Mouse (Mus musculus): ENCODE data around the gene Hdhd3.

The Hdhd3 gene

DNA sequence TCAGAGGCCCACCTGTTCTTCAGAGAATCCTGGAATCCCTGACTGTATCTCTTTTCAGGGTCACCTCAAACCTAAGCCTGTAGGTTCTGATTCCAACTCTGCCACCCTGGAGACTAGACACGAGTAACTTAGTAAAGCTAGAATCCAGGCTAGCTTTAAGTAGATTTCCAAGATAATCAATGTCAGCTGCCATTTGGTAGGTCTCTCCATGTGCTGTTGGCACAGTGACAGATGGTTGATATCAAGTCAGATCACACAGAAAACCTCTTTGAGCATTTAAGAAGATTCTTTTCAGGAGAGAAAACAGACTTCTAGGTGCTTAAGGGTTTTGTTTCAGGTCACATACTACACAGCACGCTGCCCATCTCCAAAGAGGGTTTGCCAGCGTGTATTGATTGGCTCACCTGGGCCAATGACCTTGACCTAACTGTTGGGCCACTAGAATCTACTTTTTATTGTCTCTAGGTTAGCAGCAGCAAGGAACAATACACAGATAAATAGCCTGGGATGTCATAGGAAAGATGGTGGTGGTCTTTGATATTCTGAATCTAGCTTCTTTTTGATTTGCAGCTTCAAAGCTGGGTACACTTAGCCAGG lies at the start of gene Hdhd3:
Gene Hdhd3, minus strand, starts transcription at position 94 of the 597 bp plus-strand sequence.
- no peak for DNase-seq (ENCODE audit: low read depth, low spot score)

DNA sequence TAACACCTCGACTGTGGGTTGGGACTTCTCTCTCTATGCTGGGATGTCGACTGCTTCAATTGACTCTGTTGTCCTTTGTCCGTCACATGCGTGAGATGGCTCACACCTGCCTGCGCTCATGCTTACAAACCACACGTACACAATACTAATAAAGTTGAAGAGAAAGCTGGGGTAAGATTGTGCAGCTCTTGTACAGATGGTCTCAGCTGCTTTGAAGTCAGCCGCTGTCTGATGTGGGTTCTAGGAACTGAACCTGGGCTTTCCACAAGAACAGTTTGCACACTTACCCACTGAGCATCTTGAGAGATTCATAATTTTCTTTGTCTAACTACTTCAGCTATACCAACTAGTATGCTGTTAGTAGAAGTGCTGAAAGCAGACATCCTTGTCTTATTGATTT lies 48.7 kb upstream of the Hdhd3 start:
- no peak for DNase-seq (ENCODE audit: low read depth, low spot score)

GRCm38 (mm10) chr4:62544801-62545200 lies 41.5 kb upstream of the Hdhd3 start:
- DNase-seq (ENCODE audit: low read depth, low spot score) = peak; percentile 42

- DNase-seq (ENCODE audit: low read depth, low spot score) = no peak
Observed at GRCm38 (mm10) chr4:62543782-62544181, 40.5 kb upstream of the Hdhd3 start.

DNA sequence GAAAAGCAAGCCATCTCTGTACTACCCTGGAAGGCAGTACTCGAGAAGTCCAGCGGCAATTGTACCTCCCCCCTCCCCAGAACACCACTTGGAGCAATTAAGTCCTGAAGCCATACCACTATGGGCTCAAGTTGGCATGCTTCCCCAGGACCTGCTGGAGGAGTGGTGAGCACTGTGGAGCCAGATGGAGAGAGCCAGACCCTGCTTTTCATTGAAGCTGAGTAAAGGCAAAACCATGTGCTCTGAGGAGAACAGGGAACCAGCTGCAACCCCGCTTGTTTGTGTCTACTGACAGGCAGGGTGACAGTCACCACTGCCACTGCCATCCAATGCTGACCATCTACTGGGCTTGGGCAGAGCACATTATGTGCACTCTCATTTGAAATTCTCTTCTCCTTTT lies 38.5 kb upstream of the Hdhd3 start:
- DNase-seq (ENCODE audit: low read depth, low spot score) = no peak

- no peak for DNase-seq (ENCODE audit: low read depth, low spot score)
Observed at GRCm38 (mm10) chr4:62533729-62534128, 30.5 kb upstream of the Hdhd3 start.

GRCm38 (mm10) chr4:62527655-62528054 lies 24.4 kb upstream of the Hdhd3 start:
- no peak for DNase-seq (ENCODE audit: low read depth, low spot score)

GRCm38 (mm10) chr4:62526256-62526655 lies 23.0 kb upstream of the Hdhd3 start:
- no peak for DNase-seq (ENCODE audit: low read depth, low spot score)

- no peak for DNase-seq (ENCODE audit: low read depth, low spot score)
Observed at GRCm38 (mm10) chr4:62525489-62525811, 22.2 kb upstream of the Hdhd3 start.

- peak; percentile 99 for DNase-seq (ENCODE audit: low read depth, low spot score)
Observed at GRCm38 (mm10) chr4:62524651-62525488, 21.6 kb upstream of the Hdhd3 start, which contains the start of the genes Pole3 and 4933430I17Rik. Pole3 (minus strand) TSS chr4:62525068. 4933430I17Rik (plus strand) TSS chr4:62525369.

DNA sequence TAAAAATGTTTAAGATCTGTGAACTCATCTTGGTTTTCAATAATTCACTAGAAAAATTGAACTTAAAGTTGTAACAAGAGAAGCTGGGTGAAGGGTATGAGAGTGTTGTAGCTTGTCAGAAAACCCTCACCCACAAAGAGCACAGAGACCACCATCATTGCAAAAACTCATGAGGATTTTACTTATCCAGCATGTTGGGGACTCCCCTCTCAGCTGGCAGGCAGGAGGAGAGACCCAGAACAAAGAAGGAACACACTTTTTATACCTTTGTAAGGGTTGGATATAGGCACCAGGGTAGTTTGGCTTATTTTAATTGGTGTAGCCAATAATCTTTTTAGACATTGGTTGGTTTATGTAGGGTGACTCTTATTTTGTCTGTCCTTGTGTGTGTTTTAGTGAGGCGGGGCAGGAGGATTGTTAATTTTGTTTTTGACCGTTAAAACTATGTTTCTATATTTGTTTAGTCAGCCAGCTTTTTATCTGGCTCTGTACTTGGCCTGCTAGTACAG lies 17.7 kb upstream of the Hdhd3 start:
- no peak for DNase-seq (ENCODE audit: low read depth, low spot score)

GRCm38 (mm10) chr4:62519849-62520233 lies 16.6 kb upstream of the Hdhd3 start, which contains the start of gene Alad:
Alad (minus strand) TSS chr4:62519918.
- peak; percentile 89 for DNase-seq (ENCODE audit: low read depth, low spot score)

GRCm38 (mm10) chr4:62519122-62519848 lies 16.0 kb upstream of the Hdhd3 start:
- peak; percentile 89 for DNase-seq (ENCODE audit: low read depth, low spot score)

DNA sequence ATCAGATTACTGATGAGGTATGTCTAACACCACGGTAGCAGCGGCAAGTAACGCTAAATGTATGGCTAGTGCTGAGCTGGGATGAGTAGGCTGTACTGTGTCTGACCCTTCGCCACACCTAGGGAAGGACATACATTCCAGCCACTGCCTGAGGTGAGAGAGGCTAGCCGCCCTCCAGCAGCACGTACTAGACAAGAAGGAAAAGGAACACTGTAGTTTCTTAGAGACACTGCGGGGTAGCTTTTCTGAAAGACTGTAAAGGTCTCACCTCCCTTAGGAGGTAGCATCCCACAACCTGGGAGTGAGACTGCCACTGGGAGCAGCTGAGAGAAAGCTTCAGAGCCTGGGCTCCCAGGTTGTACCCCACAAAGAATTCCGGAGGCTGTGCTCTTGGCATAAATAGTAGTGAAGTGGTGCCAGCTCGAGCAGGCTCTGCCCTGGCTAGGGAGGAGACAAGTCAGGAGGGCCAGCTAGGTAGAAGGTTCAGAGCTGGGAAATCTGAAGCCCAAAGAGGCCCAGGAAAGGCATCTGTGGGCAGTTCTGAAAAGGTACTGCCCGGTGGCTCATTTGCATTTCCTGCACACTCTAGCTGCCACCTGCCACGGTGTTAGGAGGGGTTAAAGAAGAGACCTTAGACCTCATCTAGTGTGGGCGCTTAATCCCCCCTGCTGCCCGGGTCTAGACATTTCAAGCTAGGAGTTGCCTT lies 15.3 kb upstream of the Hdhd3 start:
- peak; percentile 43 for DNase-seq (ENCODE audit: low read depth, low spot score)

- DNase-seq (ENCODE audit: low read depth, low spot score) = no peak
Observed at GRCm38 (mm10) chr4:62517538-62518415, 14.5 kb upstream of the Hdhd3 start.

DNA sequence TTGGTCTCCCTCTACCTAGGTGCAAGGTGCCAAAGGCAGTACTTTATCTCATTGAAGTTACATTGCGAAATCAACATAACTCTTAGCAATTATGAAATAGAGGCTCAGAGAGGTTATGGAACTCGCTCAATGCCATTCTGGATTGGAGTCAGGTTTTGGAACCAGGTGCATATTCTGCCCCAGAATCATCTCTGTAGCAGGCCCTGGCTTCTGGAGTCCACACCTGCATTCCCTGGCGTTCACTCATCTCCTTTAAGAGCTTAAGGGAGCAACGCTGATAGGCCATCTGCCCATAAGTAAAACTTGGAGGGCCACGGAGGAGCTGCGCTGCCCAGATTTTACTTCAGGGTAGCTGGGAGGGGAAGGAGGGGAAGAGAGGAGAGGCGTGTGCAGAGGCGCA lies 13.8 kb upstream of the Hdhd3 start:
- DNase-seq (ENCODE audit: low read depth, low spot score) = no peak

DNA sequence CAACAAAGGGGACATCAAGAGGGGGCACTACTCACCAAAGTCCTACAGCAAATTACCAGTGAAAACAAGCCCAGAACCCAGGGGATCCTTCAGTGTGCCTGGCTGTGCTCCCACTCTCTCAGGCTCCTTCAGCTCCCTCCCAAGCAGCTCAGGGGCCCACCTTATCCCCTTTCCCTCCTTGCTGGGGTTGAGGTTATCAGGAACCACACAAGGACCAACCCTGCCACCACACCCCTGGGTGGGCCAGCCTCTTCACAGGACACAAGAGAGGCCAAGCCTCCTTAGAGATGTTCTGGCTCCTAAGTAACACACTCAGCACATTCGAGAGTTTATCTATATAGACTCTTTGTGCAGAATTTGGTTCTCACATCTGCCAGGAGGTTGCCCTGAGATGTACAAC lies 13.3 kb upstream of the Hdhd3 start:
- no peak for DNase-seq (ENCODE audit: low read depth, low spot score)

- DNase-seq (ENCODE audit: low read depth, low spot score) = no peak
Observed at GRCm38 (mm10) chr4:62516079-62516478, 12.8 kb upstream of the Hdhd3 start.

DNA sequence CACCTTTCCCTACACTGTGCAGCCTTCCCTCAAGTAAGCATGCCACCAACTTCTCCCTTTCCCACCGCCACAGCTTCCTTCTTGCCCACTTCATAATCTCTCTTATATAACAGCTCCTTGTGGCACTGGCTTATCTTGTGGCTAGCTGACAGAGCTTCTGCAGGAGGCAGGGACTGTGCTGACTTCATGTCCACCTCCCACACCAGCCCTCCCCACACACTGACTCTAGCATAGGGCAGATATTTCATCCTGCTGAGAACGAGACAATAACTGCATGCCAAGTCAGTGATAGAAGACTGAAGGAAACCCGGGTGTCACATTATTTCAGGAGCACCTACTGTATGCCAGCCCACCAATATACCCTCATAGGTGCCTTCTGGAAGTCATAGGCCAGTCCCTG lies 12.2 kb upstream of the Hdhd3 start:
- no peak for DNase-seq (ENCODE audit: low read depth, low spot score)

GRCm38 (mm10) chr4:62514995-62515394 lies 11.7 kb upstream of the Hdhd3 start:
- DNase-seq (ENCODE audit: low read depth, low spot score) = no peak

All from R1 (cell line).